Mouse (Mus musculus) lung, postnatal 0 days (tissue): ENCODE measurements around the gene Arid3a. TPM values are rescaled to one million over a fixed set of nuclear protein-coding genes. Genes with fewer than 3 reads are reported as not detected.
"Not testable (repeated sequence)": the region's sequence is repeated elsewhere in the genome, so short reads cannot be mapped to it uniquely, and the experiment has no call there.

ENCODE experiments used
- ATAC-seq: fragments of 200-750 bp; cut with Nextera tagmentation; 2 replicates; pipeline ENCODE4 v1.8.0; 2017; ENCODE audit warnings: moderate library complexity
- DNase-seq: peaks from one replicate; pipeline ENCODE4 v3.0.0-alpha.2; 2016; ENCODE audit warnings: low spot score
- H3K27ac ChIP-seq: fragments of 300-500 bp; sonication (generic); 2 replicates; pipeline ENCODE4 v1.5.1; 2014; ENCODE audit warnings: antibody characterized with exemption, mild to moderate bottlenecking, low read length, mixed read lengths
- H3K27me3 ChIP-seq: fragments of 300-500 bp; sonication (generic); replicated peaks from 2 replicates; pipeline ENCODE4 v1.6.1; 2014; ENCODE audit warnings: low read length, mixed read lengths; ENCODE audit not compliant: insufficient read depth
- H3K36me3 ChIP-seq: fragments of 300-500 bp; sonication (generic); 2 replicates; pipeline ENCODE4 v1.6.1; 2014; ENCODE audit warnings: low read length, mixed read lengths; ENCODE audit not compliant: insufficient read depth
- H3K4me1 ChIP-seq: fragments of 300-500 bp; sonication (generic); 2 replicates; pipeline ENCODE4 v1.6.1; 2014; ENCODE audit warnings: antibody characterized with exemption, low read depth, low read length, mixed read lengths; ENCODE audit not compliant: insufficient read depth
- H3K4me2 ChIP-seq: fragments of 300-500 bp; sonication (generic); replicated peaks from 2 replicates; pipeline ENCODE4 v1.6.1; 2014; ENCODE audit warnings: low read depth, mild to moderate bottlenecking, low read length, moderate library complexity, mixed read lengths
- H3K4me3 ChIP-seq: fragments of 300-500 bp; sonication (generic); 2 replicates; pipeline ENCODE4 v1.5.1; 2014; ENCODE audit warnings: low read depth, low read length
- H3K9ac ChIP-seq: fragments of 300-500 bp; sonication (generic); replicated peaks from 2 replicates; pipeline ENCODE4 v1.6.1; 2014; ENCODE audit warnings: low read depth, mild to moderate bottlenecking
- H3K9me3 ChIP-seq: fragments of 300-500 bp; sonication (generic); 2 replicates; pipeline ENCODE4 v1.6.1; 2016; ENCODE audit warnings: low read length, mixed read lengths
- CTCF ChIP-seq: IDR thresholded peaks from 2 replicates; pipeline ENCODE4 v1.5.1; 2016; ENCODE audit warnings: antibody characterized with exemption, mild to moderate bottlenecking
- EP300 ChIP-seq: IDR thresholded peaks from 2 replicates; pipeline ENCODE4 v1.6.1; 2016; ENCODE audit warnings: antibody characterized with exemption, mild to moderate bottlenecking, control low read depth
- WGBS: fragments of 180-500 bp; shearing (Covaris S2); extraction: QIAGEN DNeasy Blood & Tissue Kit; methylation state at CpG from one replicate; pipeline ENCODE4 v1.1.7; 2014; 5-methylcytosine and 5-hydroxymethylcytosine counted together
- polyA plus RNA-seq: library from polyadenylated mRNA; unstranded; fragments of >200 nt; fragmentation: Nextera tagmentation; extraction: Ambion mirVana; gene quantifications from 2 replicates; pipeline ENCODE4 v1.2.1, GENCODE M21; 2015

Arid3a gene
- polyA plus RNA-seq, 1 experiment from 2014 or later: 4.8 TPM

- no peak within 1 kb of the TSS for H3K9ac ChIP-seq
- H3K4me2 ChIP-seq: no peak within 1 kb of the TSS
- no peaks in the 10 kb centered on the region for H3K36me3 ChIP-seq
- 46% methylated on average over 5 of the region's 5 CpGs for WGBS
- H3K9me3 ChIP-seq: no peaks in the 10 kb centered on the region
- DNase-seq: no peak
- ATAC-seq: no peak
- no peak within 1 kb of the TSS for H3K4me3 ChIP-seq
- no peaks in the 10 kb centered on the region for H3K27me3 ChIP-seq
- H3K4me1 ChIP-seq: no peaks in the 10 kb centered on the region; the same call in 1 of the 2 replicates
- no peak within 1 kb of the TSS for H3K27ac ChIP-seq
- TF ChIP-seq CTCF (no peak), EP300 (no peak)
Measured at GRCm38 (mm10) chr10:79890670-79891069, 36.2 kb upstream of the Arid3a start, which contains the start of gene Cfd. TSS of gene Cfd (plus strand) at chr10:79890853.

GRCm38 (mm10) chr10:79892451-79893118 is 34.3 kb upstream of the Arid3a start:
- ATAC-seq: peak; percentile 56
- not testable (repeated sequence) for H3K27ac ChIP-seq, H3K9ac ChIP-seq, H3K4me2 ChIP-seq, H3K36me3 ChIP-seq, H3K9me3 ChIP-seq, H3K27me3 ChIP-seq, H3K4me3 ChIP-seq, H3K4me1 ChIP-seq
- WGBS: 37% methylated on average over 22 of the region's 22 CpGs
- peak; percentile 87 for TF ChIP-seq CTCF
- DNase-seq: peak; percentile 83

- H3K9me3 ChIP-seq: no peaks in the 10 kb centered on the region
- no peaks in the 10 kb centered on the region; the same call in 1 of the 2 replicates for H3K4me1 ChIP-seq
- no peak; the same call in 1 of the 2 replicates for ATAC-seq
- no peak for DNase-seq
- H3K9ac ChIP-seq: no peak overlapping the region
- no peak for TF ChIP-seq EP300
- no peak for TF ChIP-seq CTCF
- H3K27ac ChIP-seq: no peak overlapping the region; the same call in 1 of the 2 replicates
- H3K36me3 ChIP-seq: 0 out of 2 replicates have a peak, but pooled peaks cover 18% of the 10 kb centered on the region
- no peaks in the 10 kb centered on the region for H3K27me3 ChIP-seq
- WGBS: 68% methylated on average over 16 of the region's 16 CpGs
- no peak overlapping the region for H3K4me3 ChIP-seq
- H3K4me2 ChIP-seq: no peak overlapping the region
Measured at GRCm38 (mm10) chr10:79896306-79896705, 30.5 kb upstream of the Arid3a start.

GRCm38 (mm10) chr10:79896814-79897213 is 30.0 kb upstream of the Arid3a start:
- no peak overlapping the region for H3K9ac ChIP-seq
- no peak overlapping the region for H3K4me3 ChIP-seq
- no peaks in the 10 kb centered on the region; the same call in 1 of the 2 replicates for H3K4me1 ChIP-seq
- H3K36me3 ChIP-seq: 0 out of 2 replicates have a peak, but pooled peaks cover 18% of the 10 kb centered on the region
- H3K27me3 ChIP-seq: no peaks in the 10 kb centered on the region
- ATAC-seq: peak; percentile 76
- no peak overlapping the region for H3K4me2 ChIP-seq
- peak overlapping the region; percentile 20 for H3K27ac ChIP-seq
- no peaks in the 10 kb centered on the region for H3K9me3 ChIP-seq
- TF ChIP-seq EP300: no peak
- TF ChIP-seq CTCF: no peak
- DNase-seq: peak; percentile 54
- 73% methylated on average over 13 of the region's 13 CpGs for WGBS

- Histone ChIP-seq H3K4me2 (no peak overlapping the region), H3K4me3 (no peak overlapping the region), H3K27me3 (no peaks in the 10 kb centered on the region), H3K4me1 (no peaks in the 10 kb centered on the region; the same call in 1 of the 2 replicates), H3K9me3 (no peaks in the 10 kb centered on the region), H3K36me3 (peaks cover 23% of the 10 kb centered on the region; the same call in 1 of the 2 replicates), H3K27ac (peak overlapping the region; percentile 20; the same call in 1 of the 2 replicates), H3K9ac (no peak overlapping the region)
- WGBS: 58% methylated on average over 19 of the region's 20 CpGs
- DNase-seq: no peak
- peak; percentile 13; the same call in 1 of the 2 replicates for ATAC-seq
- TF ChIP-seq CTCF: no peak
- no peak for TF ChIP-seq EP300
Measured at GRCm38 (mm10) chr10:79897316-79898245, 29.3 kb upstream of the Arid3a start.

- H3K9me3 ChIP-seq: no peaks in the 10 kb centered on the region
- no peak for DNase-seq
- H3K4me2 ChIP-seq: no peak overlapping the region
- no peak overlapping the region for H3K4me3 ChIP-seq
- no peaks in the 10 kb centered on the region for H3K4me1 ChIP-seq
- ATAC-seq: no peak
- H3K9ac ChIP-seq: no peak overlapping the region
- no peaks in the 10 kb centered on the region for H3K27me3 ChIP-seq
- no peak overlapping the region for H3K27ac ChIP-seq
- TF ChIP-seq EP300 (no peak), CTCF (peak; percentile 48)
- 73% methylated on average over 2 of the region's 2 CpGs for WGBS
- H3K36me3 ChIP-seq: peaks cover 31% of the 10 kb centered on the region
Measured at GRCm38 (mm10) chr10:79900951-79901410, 25.9 kb upstream of the Arid3a start.
